Comparison of ENCODE assay signal across 8 mouse cellular contexts in genomic region chr7:101348312-101348711, GRCm38 (mm10). TPM values are rescaled to one million over a fixed set of nuclear protein-coding genes. Genes with fewer than 3 reads are reported as not detected.
A peak's percentile ranks its signal among the peaks of the same experiment; 100 is the strongest.
DNase-seq lines count a peak whose midpoint lies in the region; ATAC-seq and TF ChIP-seq lines count a peak whose summit lies in the region.

No protein-coding gene starts in this region.

- intact Hi-C loops in gastrocnemius, postnatal 36 days (cut with DNase I), result no loop called here

- no peaks in the 10 kb centered on the region for H3K27me3 ChIP-seq in thymus, adult 2 months (ENCODE audit: control insufficient read depth, insufficient read depth, low read length)
- peaks cover 14% of the 10 kb centered on the region; the same call in 1 of the 2 replicates for H3K27me3 ChIP-seq in forebrain, embryonic 15.5 days
- H3K27me3 ChIP-seq in limb, embryonic 12.5 days, result peaks cover 14% of the 10 kb centered on the region
- H3K27me3 ChIP-seq in small intestine, adult 2 months (ENCODE audit: control insufficient read depth, insufficient read depth, low read length), result no peaks in the 10 kb centered on the region

- TF ChIP-seq POLR2A in thymus, adult 2 months (IDR thresholded peaks at IDR 0.05; ENCODE audit: control insufficient read depth, extremely low read depth, insufficient read depth, low read length, poor library complexity), result no peak
- no peak for TF ChIP-seq POLR2A in small intestine, adult 2 months (IDR thresholded peaks at IDR 0.05; ENCODE audit: low read depth, low read length)

- DNase-seq in thymus, adult 2 months, result no peak
- DNase-seq in thymus, postnatal 10 days (ENCODE audit: low spot score in 2 of 2), result no peak
- no peak for DNase-seq in frontal cortex, adult 2 months (ENCODE audit: extremely low spot score in 1 of 2, low spot score in 1 of 2)
- no peak for DNase-seq in urinary bladder, postnatal 25 days (ENCODE audit: low spot score)
- DNase-seq in gastrocnemius, postnatal 36 days, result no peak

- no peak for TF ChIP-seq CTCF in thymus, adult 2 months (IDR thresholded peaks at IDR 0.05; ENCODE audit: borderline replicate concordance, control insufficient read depth, extremely low read depth, insufficient read depth, low read length, poor library complexity)
- TF ChIP-seq CTCF in small intestine, adult 2 months (IDR thresholded peaks at IDR 0.05; ENCODE audit: extremely low read depth, insufficient read length, insufficient replicate concordance, low read depth, low read length), result no peak

- H3K4me1 ChIP-seq in thymus, adult 2 months (replicated peaks; ENCODE audit: control insufficient read depth, insufficient read depth, low read length), result peaks cover 43% of the 10 kb centered on the region
- peaks cover 15% of the 10 kb centered on the region for H3K4me1 ChIP-seq in forebrain, embryonic 15.5 days
- peaks cover 34% of the 10 kb centered on the region for H3K4me1 ChIP-seq in limb, embryonic 12.5 days (replicated peaks)
- H3K4me1 ChIP-seq in small intestine, adult 2 months (ENCODE audit: control insufficient read depth, insufficient read depth, insufficient read length, low read length), result peaks cover 5% of the 10 kb centered on the region

- H3K4me2 ChIP-seq in forebrain, embryonic 15.5 days (replicated peaks), result peak overlapping the region; percentile 98
- peak overlapping the region; percentile 95 for H3K4me2 ChIP-seq in limb, embryonic 12.5 days

- no peaks in the 10 kb centered on the region for H3K36me3 ChIP-seq in thymus, adult 2 months (ENCODE audit: control insufficient read depth, insufficient read depth, low read length)
- no peaks in the 10 kb centered on the region for H3K36me3 ChIP-seq in forebrain, embryonic 15.5 days
- peaks cover 6% of the 10 kb centered on the region; the same call in 1 of the 2 replicates for H3K36me3 ChIP-seq in limb, embryonic 12.5 days
- peaks cover 26% of the 10 kb centered on the region for H3K36me3 ChIP-seq in small intestine, adult 2 months (ENCODE audit: control insufficient read depth, insufficient read depth, low read length)

- H3K27ac ChIP-seq in thymus, adult 2 months (ENCODE audit: control insufficient read depth, insufficient read depth, low read length), result no peak overlapping the region
- no peak overlapping the region for H3K27ac ChIP-seq in forebrain, embryonic 15.5 days (replicated peaks)
- no peak overlapping the region for H3K27ac ChIP-seq in limb, embryonic 12.5 days
- H3K27ac ChIP-seq in small intestine, adult 2 months (ENCODE audit: insufficient read depth, low read depth, low read length), result peak overlapping the region; percentile 51

- H3K9me3 ChIP-seq in forebrain, embryonic 15.5 days, result no peaks in the 10 kb centered on the region
- no peaks in the 10 kb centered on the region for H3K9me3 ChIP-seq in limb, embryonic 12.5 days

- WGBS in thymus, adult 2 months, result 1% methylated on average over 13 of the region's 13 CpGs
- 5% methylated on average over 13 of the region's 13 CpGs for WGBS in forebrain, embryonic 15.5 days
- WGBS in limb, embryonic 12.5 days, result 6% methylated on average over 13 of the region's 13 CpGs
- WGBS in small intestine, adult 2 months, result 3% methylated on average over 13 of the region's 13 CpGs

- ATAC-seq in forebrain, embryonic 15.5 days (replicated peaks), result 0 out of 2 replicates have a peak, but pooled peaks have one; percentile 12
- ATAC-seq in limb, embryonic 12.5 days (ENCODE audit: insufficient number of reproducible peaks, insufficient read depth, low FRiP score, low TSS enrichment, low read depth), result no peak

- peak overlapping the region; percentile 93 for H3K4me3 ChIP-seq in thymus, adult 2 months (ENCODE audit: control insufficient read depth, insufficient read depth, low read length)
- peak overlapping the region; percentile 56 for H3K4me3 ChIP-seq in forebrain, embryonic 15.5 days
- peak overlapping the region; percentile 59 for H3K4me3 ChIP-seq in limb, embryonic 12.5 days (replicated peaks)
- peak overlapping the region; percentile 87 for H3K4me3 ChIP-seq in small intestine, adult 2 months (ENCODE audit: low read depth, low read length)

- H3K9ac ChIP-seq in forebrain, embryonic 15.5 days (replicated peaks), result peak overlapping the region; percentile 53
- peak overlapping the region; percentile 57 for H3K9ac ChIP-seq in limb, embryonic 12.5 days (replicated peaks)

RNA-seq across cellular contexts. Expression of gene Arap1, which starts 0.4 kb away (rescaled TPM):
- polyA plus RNA-seq in thymus, adult 2 months (2012; rRNA removed), result 190 and 225 TPM in 2 replicates
- 6.0 and 7.0 TPM in 2 replicates for polyA plus RNA-seq in forebrain, embryonic 15.5 days (2015; fragmentation: Nextera tagmentation; extraction: Ambion mirVana)
- polyA plus RNA-seq in limb, embryonic 12.5 days (2016; fragmentation: Nextera tagmentation; extraction: Ambion mirVana), result 18.0 and 24.0 TPM in 2 replicates
- polyA plus RNA-seq in small intestine, adult 2 months (2012; rRNA removed), result 45.7 and 61.7 TPM in 2 replicates
- polyA plus RNA-seq in frontal cortex, adult 2 months (2012; rRNA removed), result 19.5 and 20.2 TPM in 2 replicates
- total RNA-seq in gastrocnemius, postnatal 36 days (2021), result 10 to 100 TPM; 15.6 to 25.5 TPM

RNA-seq across cellular contexts. Expression of gene Stard10, which starts 31.4 kb away (rescaled TPM):
- 25.4 and 31.4 TPM in 2 replicates for polyA plus RNA-seq in thymus, adult 2 months (2012; rRNA removed)
- 5.8 and 8.0 TPM in 2 replicates for polyA plus RNA-seq in forebrain, embryonic 15.5 days (2015; fragmentation: Nextera tagmentation; extraction: Ambion mirVana)
- polyA plus RNA-seq in limb, embryonic 12.5 days (2016; fragmentation: Nextera tagmentation; extraction: Ambion mirVana), result 17.2 and 17.8 TPM in 2 replicates
- 148 and 264 TPM in 2 replicates for polyA plus RNA-seq in small intestine, adult 2 months (2012; rRNA removed)
- polyA plus RNA-seq in frontal cortex, adult 2 months (2012; rRNA removed), result 99.4 and 108 TPM in 2 replicates
- 10 to 100 TPM; 39.2 to 44.1 TPM for total RNA-seq in gastrocnemius, postnatal 36 days (2021)

RNA-seq across cellular contexts. Expression of gene Atg16l2, which starts 46.3 kb away (rescaled TPM):
- 76.9 and 89.9 TPM in 2 replicates for polyA plus RNA-seq in thymus, adult 2 months (2012; rRNA removed)
- polyA plus RNA-seq in forebrain, embryonic 15.5 days (2015; fragmentation: Nextera tagmentation; extraction: Ambion mirVana), result 23.4 and 23.7 TPM in 2 replicates
- polyA plus RNA-seq in limb, embryonic 12.5 days (2016; fragmentation: Nextera tagmentation; extraction: Ambion mirVana), result 23.2 and 25.8 TPM in 2 replicates
- polyA plus RNA-seq in small intestine, adult 2 months (2012; rRNA removed), result 8.1 and 11.0 TPM in 2 replicates
- 59.2 and 67.4 TPM in 2 replicates for polyA plus RNA-seq in frontal cortex, adult 2 months (2012; rRNA removed)
- 1 to 10 TPM; 6.0 to 6.4 TPM for total RNA-seq in gastrocnemius, postnatal 36 days (2021)
